Mouse (Mus musculus): ENCODE results near the gene Dennd1a.

Gene Dennd1a

DNA sequence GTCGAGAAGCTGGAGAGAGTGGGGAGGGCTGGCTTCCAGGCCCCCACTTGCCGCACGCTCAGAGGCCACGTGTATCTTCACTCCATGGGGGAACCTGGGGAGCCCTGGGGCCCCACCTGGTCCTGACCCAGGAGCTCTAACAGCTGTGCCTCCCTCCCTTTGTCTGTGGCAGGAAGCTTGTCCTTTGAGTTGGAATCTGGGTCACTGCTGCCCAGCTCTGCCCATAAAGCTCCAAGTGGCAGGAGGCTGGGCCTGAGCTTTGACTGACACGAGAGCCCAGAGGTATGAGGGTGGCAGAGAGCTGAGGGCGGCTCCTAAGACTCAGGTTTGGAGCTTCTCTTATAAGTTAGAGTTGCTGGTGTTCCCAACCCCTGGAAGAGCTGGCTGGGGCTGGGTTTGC is 488.1 kb downstream of the Dennd1a start:
- DNase-seq, result no peak

- DNase-seq, result no peak
Observed at GRCm38 (mm10) chr2:37797046-37797445, 490.1 kb downstream of the Dennd1a start.

- DNase-seq, result no peak
Observed at GRCm38 (mm10) chr2:37796021-37796420, 491.2 kb downstream of the Dennd1a start.

GRCm38 (mm10) chr2:37791340-37791739 is 495.9 kb downstream of the Dennd1a start:
- DNase-seq, result no peak

DNA sequence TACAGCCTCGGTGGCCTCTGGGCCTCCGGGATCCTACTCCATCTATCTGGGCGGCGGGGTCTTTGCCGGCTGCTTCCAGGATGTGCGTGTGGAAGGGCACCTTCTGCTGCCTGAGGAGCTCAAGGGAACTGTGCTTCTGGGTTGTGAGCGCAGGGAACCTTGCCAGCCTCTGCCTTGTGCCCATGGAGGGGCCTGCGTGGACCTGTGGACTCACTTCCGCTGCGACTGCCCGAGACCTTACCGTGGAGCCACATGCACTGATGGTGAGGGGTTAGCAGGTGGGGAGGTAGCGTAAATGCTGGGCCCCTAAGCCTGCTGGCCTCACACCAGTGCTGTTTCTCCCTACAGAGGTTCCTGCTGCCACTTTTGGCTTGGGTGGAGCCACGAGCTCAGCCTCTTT is 496.5 kb downstream of the Dennd1a start:
- no peak for DNase-seq

- no peak for DNase-seq
Observed at GRCm38 (mm10) chr2:37789995-37790394, 497.2 kb downstream of the Dennd1a start.

GRCm38 (mm10) chr2:37789029-37789428 is 498.2 kb downstream of the Dennd1a start:
- DNase-seq, result no peak

DNA sequence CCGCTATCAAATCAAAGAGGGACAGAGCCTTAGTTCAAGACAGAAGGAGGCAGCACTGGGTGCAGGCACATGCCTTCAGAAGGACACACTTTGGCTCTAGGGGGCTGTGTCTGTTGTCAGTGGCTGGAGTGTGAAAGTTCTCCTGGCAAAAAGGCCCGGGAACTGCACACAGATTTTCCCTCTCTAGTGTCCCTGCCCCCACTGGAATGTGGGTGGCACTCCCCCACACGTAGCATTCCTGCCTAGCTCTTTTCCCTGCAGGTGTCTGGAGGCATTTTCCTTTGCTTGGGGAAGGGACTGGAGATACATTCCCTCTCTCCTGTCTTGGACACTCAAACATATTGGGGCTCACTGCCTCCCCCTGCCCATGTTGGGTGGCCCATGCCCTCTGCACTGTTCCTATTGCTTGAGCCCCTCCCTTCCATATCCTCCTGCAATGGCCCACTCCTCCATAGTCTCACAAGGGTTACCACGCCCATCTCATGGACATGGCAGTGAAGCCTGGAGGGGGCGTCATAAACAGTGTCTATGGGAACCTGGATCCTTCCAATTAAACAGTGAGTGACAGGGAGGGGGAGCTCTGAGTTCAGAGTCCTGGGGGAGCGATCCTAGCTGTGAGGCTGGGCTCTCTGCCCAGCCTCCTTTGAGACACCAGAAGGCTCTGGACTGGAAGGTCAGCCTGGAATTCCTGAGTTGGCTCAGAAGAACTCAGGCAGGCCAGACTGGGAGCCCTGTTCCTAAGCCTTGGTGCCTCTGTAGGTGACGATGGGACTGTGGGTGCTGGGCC is 498.8 kb downstream of the Dennd1a start:
- no peak for DNase-seq

DNA sequence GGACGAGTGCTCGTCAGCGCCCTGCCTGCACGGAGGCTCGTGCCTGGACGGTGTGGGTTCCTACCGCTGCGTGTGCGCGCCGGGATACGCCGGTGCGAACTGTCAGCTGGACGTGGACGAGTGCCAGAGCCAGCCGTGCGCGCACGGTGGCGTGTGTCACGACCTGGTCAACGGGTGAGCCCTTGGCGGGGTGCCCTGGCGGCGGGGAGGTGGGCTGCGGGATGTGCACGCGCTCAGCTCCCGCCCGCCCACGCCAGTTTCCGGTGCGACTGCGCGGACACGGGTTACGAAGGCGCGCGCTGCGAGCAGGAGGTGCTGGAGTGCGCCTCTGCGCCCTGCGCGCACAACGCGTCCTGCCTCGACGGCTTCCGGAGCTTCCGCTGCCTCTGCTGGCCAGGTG is 500.7 kb downstream of the Dennd1a start:
- DNase-seq, result peak in 1 of 2 experiments; percentile 36

GRCm38 (mm10) chr2:37784473-37784872 is 502.7 kb downstream of the Dennd1a start:
- DNase-seq, result no peak

DNA sequence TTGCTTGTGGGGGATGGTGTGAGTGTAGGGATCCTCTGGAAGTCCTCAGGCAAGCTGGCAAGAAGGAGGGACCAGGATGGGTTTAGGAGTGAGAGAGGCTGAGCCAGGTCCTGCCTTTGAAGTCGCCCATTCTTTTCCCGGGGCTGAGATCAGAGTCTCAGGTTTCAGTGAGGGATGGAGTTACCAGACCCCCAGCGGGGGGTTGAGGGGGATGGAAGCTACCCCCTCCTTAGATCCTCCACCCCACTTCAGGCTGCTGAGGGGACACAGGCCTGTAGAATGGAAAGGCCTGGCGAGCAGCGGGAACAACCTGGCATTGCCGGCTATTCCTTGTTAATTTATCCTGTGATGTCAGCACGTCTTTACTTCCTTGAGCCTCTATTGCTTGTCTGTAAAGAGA is 505.2 kb downstream of the Dennd1a start:
- DNase-seq, result no peak

DNA sequence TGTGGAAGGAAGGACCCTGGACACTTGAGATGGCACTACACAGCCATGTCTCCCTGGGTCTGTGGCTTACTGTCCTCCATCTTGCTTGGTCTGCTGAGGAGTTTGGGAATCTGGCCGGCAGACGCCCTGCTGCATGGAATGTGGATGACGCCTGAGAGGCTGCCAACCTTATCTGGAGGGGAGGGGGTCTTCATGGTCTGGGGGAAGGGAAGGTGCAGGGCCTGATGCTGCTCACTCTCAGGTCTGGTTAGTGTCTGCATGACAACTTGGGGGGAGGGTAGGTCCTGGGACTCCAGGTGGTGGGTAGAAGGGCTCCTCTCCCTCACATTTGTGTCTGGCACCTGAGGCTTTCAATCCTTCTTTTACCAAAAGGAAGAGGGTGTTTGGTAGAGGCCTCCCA is 505.8 kb downstream of the Dennd1a start:
- no peak for DNase-seq

- no peak for DNase-seq
Observed at GRCm38 (mm10) chr2:37780270-37780929, 506.8 kb downstream of the Dennd1a start.

- no peak for DNase-seq
Observed at GRCm38 (mm10) chr2:37777958-37778720, 509.1 kb downstream of the Dennd1a start.

DNA sequence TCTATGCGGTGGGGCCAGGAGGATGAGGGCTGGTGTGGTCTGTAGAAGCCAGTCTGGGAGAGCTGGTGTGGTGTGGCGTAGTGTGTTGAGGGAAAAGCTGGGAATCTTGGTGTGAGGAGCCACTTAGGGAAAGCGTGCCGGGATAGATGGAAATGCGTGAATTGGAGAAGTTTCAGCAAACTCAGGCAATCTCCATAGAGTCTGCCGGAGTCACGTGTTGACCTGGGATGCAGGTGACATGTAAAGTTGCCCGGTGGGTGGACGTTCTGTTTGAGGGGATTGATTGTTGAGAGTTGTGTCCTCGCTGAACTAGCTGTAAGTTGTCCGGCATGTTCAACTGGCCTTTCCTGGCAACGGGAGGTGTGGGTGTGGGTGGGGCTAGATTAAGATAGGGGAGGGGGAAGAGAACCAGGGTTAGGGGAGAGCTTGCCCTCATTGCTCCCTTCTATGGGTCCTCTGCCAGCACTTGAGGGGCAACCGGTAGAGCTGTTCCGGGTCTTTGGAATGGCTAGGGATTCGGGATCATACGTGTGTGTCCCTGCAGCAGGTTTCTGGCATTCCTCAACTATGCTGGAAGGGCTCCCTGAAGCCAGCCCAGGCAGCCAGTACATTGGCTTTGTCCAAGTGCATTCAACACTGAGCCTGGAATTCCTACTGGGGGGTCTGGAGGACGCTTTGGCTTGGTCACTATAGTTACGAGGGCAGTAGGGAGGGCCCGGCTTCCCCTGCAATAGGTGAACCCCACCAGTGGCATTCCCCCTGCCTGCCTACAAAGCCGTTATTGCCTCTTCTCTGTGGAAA is 510.4 kb downstream of the Dennd1a start:
- DNase-seq, result no peak

GRCm38 (mm10) chr2:37776016-37776415 is 511.2 kb downstream of the Dennd1a start, which contains the start of gene Crb2:
Gene Crb2, plus strand, starts transcription at chr2:37776249.
- DNase-seq, result no peak

- peak; percentile 23 to 31 for DNase-seq
Observed at GRCm38 (mm10) chr2:37774571-37774970, 512.6 kb downstream of the Dennd1a start.

DNA sequence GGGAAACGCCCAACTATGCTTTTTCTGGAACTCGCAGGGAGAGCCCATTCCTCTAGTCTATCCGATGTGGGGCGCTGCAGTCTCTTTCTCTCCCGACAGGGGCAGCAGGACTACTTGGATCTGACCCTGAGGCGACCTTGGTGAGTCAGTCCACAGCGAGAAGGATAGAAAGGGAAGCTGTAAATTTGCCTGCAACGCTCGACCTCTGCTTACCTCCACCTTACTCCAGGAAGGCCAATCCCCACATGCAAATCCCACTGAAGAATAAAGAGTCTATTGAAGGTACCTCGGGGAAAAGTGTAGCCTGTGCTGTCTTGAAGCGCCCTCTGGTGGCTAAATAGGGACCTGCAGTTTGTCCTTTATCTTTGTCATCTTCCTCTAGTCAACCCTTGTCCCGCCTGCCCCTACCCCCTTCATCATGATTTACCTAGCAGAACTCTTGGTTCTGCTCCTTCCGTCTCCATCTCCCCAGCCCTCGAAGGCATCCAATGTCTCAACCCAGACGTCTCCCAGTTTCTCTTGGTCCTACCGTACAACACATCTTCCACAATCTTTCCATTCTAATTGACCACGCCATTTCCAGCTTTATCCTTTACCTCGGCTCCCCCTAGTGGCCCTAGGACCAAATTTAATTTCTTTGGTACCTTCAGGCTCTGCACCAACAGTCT is 515.4 kb downstream of the Dennd1a start:
- DNase-seq, result peak; percentile 83 to 89

GRCm38 (mm10) chr2:37769793-37770192 is 517.4 kb downstream of the Dennd1a start:
- no peak for DNase-seq

DNA sequence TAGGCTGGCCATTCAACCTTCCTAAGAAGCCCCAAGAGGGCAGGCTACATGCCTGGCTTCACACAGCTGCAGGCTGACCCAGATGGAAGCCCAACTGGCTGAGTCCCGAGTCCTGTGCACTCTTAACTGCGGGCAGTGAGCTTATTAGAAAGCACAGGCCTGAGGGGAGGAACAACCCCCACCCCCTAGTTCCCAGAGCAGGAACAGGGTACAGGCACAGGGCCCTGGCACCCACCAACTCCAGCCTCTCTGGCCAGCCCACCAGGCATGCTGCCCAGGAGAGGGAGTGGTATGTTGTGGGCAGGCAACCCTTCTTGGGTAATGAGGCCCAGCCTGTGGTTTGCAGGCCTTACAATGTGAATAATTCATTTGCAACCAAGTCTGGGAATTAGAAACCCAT is 518.3 kb downstream of the Dennd1a start:
- DNase-seq, result no peak

- DNase-seq, result no peak
Observed at GRCm38 (mm10) chr2:37767739-37768138, 519.5 kb downstream of the Dennd1a start.

DNA sequence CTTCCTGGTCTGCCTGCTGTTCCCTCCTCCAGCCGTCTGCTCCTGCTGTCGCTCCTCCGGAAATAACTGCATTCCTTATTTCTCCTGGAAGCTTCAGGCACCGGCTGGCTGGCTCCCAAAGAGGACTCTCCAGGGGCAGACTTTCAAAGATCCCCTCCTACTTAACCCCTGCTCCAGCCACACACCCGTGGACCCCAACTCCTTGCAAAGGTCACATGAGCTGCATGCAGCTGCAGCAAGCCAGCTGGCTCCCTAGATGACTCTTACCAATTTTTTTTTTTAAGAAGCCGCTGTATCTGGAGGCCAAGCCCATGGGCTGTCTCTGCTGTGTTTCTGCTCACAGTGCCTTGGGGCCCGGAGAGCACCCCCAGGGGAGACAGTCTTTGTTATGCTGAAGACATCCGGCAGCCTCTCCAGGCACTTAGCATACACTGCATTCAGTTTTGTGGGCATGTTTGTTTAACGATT is 520.1 kb downstream of the Dennd1a start:
- peak in 1 of 2 experiments; percentile 28 for DNase-seq

Measured in thymus, postnatal 36 days (tissue).